Mouse (Mus musculus): ENCODE data around the gene Tas2r120.
"Not testable (repeated sequence)": the region's sequence is repeated elsewhere in the genome, so short reads cannot be mapped to it uniquely, and the experiment has no call there.

Gene Tas2r120

GRCm38 (mm10) chr6:132656653-132657052 lies at the start of gene Tas2r120:
Gene Tas2r120, plus strand, starts transcription at chr6:132656953.
- no peak for DNase-seq (ENCODE audit: low spot score)

DNA sequence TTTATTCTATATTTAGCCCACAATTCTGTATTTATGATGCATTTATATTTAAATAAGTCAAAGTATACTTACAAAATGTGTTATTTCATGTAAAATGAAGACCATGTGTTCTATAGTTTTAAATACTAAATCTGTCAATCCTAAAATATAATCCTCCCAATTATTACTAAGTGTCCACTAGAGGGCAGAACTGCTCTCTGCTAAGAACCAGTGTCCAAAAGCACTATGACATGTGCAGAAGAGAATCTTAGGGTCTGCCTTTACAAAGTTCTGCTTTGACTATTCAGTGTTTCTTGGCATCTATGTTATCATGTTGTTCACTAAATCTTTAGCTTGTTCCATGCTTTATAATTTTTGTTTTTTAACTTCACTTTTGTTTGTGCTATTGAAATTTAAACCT lies 7.4 kb upstream of the Tas2r120 start:
- no peak for DNase-seq (ENCODE audit: low spot score)

DNA sequence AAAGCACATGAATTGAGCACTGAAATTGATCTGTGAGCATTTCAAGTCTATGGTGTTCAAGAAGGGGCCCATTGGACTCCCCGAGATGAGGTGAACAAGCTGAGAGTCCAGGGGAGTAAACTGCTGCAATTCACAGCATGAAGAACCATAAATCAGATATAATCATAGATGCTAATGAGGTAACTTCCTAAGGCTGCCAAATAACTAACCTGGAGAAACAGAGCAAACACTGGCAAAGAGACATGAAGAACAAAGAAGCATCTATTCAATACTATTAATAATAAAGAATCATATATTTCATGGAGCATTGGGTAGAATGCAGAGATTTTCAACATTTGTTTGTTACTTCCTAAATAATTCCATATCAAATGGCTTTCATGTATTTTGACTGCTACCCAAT lies 5.3 kb upstream of the Tas2r120 start, which contains the start of gene A630073D07Rik:
A630073D07Rik (minus strand) TSS at position 101 of the 400 bp plus-strand sequence.
- no peak for DNase-seq (ENCODE audit: low spot score)

GRCm38 (mm10) chr6:132691596-132691995 lies 34.8 kb downstream of the Tas2r120 start:
- not testable (repeated sequence) for DNase-seq (ENCODE audit: low spot score)

GRCm38 (mm10) chr6:132700907-132701306 lies 44.2 kb downstream of the Tas2r120 start, which contains the start of gene Tas2r121:
Gene Tas2r121, minus strand, starts transcription at chr6:132701007.
- DNase-seq (ENCODE audit: low spot score), result no peak

Data from testis, postnatal 10 days (tissue).